Mouse (Mus musculus): ENCODE results near the gene Atp5g2. TPM values are rescaled to one million over a fixed set of nuclear protein-coding genes. Genes with fewer than 3 reads are reported as not detected.

Atp5g2 gene
- total RNA-seq, 2 experiments from 2014 or later: 41.9 to 42.3 TPM

Small RNA genes lying within 50 kb of the gene (microRNA-seq; reads per million reads assigned to microRNA genes)
- gene Mir688: not detected

Other genes with a start within 250 kb of the Atp5g2 start
- gene Amhr2, start 227.0 kb downstream of the Atp5g2 start, total RNA-seq (2021): 1 to 10 TPM; 1.7 to 2.1 TPM
- 10 to 100 TPM; 46.9 to 53.1 TPM for gene Prr13, start 213.3 kb downstream of the Atp5g2 start, total RNA-seq (2021)
- 100 to 1,000 TPM; 703 to 724 TPM for gene Pcbp2, start 201.8 kb downstream of the Atp5g2 start, total RNA-seq (2021)
- 1 to 10 TPM; 3.7 to 4.1 TPM for gene Gm10337, start 168.6 kb downstream of the Atp5g2 start, total RNA-seq (2021)
- 10 to 100 TPM in 1 of 2 experiments, 1 to 10 TPM in 1; 7.7 to 11.2 TPM for gene Map3k12, start 155.3 kb downstream of the Atp5g2 start, total RNA-seq (2021)
- 10 to 100 TPM; 36.0 to 43.1 TPM for gene Tarbp2, start 154.2 kb downstream of the Atp5g2 start, total RNA-seq (2021)
- gene Npff, start 147.4 kb downstream of the Atp5g2 start, total RNA-seq (2021): 1 to 10 TPM; 2.5 to 5.9 TPM
- gene Gm28047, start 47.3 kb downstream of the Atp5g2 start, total RNA-seq (2021): 1 to 10 TPM in 1 of 2 experiments, not detected in 1; 1.5 TPM
- 10 to 100 TPM; 68.5 to 80.8 TPM for gene Atf7, start 46.9 kb downstream of the Atp5g2 start, total RNA-seq (2021)
- gene Calcoco1, start 49.8 kb upstream of the Atp5g2 start, total RNA-seq (2021): 10 to 100 TPM; 78.0 to 90.5 TPM
- gene Hoxc13, start 248.8 kb upstream of the Atp5g2 start, total RNA-seq (2021): not detected